Comparison of ENCODE assay signal across 15 mouse cellular contexts in the genomic region with DNA sequence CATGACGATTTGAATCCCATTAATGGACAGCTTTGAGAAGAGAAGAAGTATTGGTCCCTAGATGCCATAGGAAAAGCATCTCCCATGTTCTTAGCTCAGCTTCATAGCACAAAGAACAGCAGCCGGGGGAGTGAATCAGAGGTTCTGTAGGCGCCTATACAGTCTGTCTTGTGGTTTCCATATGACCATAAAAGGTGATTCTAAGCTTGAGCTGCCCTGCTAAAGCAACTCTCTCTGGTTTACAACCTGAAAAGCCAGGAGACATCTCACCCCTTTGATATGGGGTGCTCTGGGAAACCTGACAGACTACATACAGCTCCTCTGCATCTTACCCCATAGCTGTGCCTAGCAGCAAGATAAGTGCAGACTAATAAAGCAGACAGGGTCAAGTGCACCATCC.
"Had no signal": no experiment of that assay in that cellular context is flagged by ENCODE, and none has a peak within 500 bp of the region (broad histone marks: within the 10 kb centered on the region; RNA-seq: fewer than 3 reads in every experiment).

No protein-coding gene starts in this region.

- H3K4me2 ChIP-seq: limb, embryonic 15.5 days; liver, embryonic 12.5 days; lung, embryonic 14.5 days; midbrain, embryonic 15.5 days had no signal

- H3K27me3 ChIP-seq: limb, embryonic 15.5 days; liver, embryonic 12.5 days; midbrain, embryonic 15.5 days had no signal

- H3K36me3 ChIP-seq: limb, embryonic 15.5 days; liver, embryonic 12.5 days; midbrain, embryonic 10.5 days; midbrain, embryonic 15.5 days had no signal

- H3K9ac ChIP-seq: limb, embryonic 15.5 days; liver, embryonic 12.5 days; lung, embryonic 14.5 days; midbrain, embryonic 15.5 days had no signal

- H3K4me1 ChIP-seq: limb, embryonic 15.5 days; liver, embryonic 12.5 days; midbrain, embryonic 15.5 days had no signal

- H3K9me3 ChIP-seq: limb, embryonic 15.5 days; liver, embryonic 12.5 days; midbrain, embryonic 10.5 days; midbrain, embryonic 15.5 days had no signal

- H3K27ac ChIP-seq: kidney, postnatal 0 days; limb, embryonic 15.5 days; liver, embryonic 12.5 days; midbrain, embryonic 10.5 days; midbrain, embryonic 15.5 days; stomach, postnatal 0 days had no signal

- H3K4me3 ChIP-seq: limb, embryonic 15.5 days; liver, embryonic 12.5 days; midbrain, embryonic 10.5 days; midbrain, embryonic 15.5 days had no signal

- DNase-seq: kidney, adult 8-10 months; kidney, postnatal 36 days; layer of hippocampus, adult 9-11 months; layer of hippocampus, postnatal 36 days; lung, embryonic 14.5 days; lung, postnatal 10 days; lung, postnatal 4 days; right cerebral cortex, postnatal 14 days had no signal

- ATAC-seq: intestine, postnatal 0 days; liver, embryonic 12.5 days; midbrain, embryonic 15.5 days had no signal
